Mouse (Mus musculus): ENCODE results near the gene Comtd1.

The Comtd1 gene

DNA sequence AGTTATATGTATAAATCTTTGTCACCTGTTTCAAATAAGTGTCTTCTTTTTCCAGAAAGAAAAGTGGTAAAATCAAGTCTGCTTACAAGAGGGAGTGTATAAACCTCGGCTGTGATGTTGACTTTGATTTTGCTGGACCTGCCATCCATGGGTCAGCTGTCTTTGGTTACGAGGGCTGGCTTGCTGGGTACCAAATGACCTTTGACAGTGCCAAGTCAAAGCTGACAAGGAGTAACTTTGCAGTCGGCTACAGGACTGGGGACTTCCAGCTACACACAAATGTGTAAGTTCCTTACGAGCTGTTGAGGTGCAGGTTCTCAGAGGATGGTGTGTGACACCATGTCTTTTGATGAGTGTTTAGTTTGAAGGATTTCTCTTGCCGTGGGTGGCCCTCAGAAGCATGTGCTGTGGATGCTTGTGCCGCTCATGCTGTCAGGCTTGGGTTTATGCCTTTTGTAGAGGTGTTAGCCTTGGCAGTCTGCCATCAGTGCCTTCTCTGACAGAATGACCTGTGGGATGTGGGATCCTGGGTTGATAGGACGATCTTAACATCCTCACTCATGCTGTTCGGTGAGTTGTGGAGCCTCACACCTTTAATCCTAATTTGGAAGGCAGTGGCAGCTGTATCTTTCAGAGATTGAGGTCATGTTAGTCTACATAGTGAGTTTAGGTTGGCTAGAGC is 10.3 kb downstream of the Comtd1 start:
- in situ Hi-C loops (cut with MboI): no loop called here

DNA sequence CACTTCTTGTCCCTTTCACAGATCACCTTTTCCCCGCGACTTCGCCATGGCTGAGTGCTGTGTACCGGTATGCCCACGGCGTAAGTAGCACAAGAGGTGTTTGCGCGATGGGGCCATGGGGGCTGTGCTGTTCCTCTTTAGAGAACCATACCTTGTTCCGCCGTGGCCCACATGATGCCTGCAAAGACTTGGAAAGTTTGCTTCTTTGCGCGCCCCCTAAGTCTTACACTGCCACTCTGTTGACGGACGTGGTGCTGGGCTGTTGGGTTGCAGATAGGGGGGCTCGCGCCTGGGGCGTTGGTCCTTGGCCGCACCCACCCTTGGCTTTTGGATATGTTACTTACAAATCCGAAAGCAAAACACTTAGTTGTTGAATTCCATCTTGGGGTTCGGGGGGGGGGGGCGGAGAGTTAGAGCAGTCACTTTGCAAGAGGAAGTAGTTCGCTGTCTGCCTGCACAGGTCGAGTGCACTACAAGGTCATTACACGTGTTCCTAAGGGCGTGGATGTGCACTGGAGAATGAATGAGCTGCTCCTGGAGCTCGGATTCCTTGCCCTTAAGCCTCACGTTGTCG is 16.9 kb downstream of the Comtd1 start:
- in situ Hi-C loops (cut with MboI): no loop called here

DNA sequence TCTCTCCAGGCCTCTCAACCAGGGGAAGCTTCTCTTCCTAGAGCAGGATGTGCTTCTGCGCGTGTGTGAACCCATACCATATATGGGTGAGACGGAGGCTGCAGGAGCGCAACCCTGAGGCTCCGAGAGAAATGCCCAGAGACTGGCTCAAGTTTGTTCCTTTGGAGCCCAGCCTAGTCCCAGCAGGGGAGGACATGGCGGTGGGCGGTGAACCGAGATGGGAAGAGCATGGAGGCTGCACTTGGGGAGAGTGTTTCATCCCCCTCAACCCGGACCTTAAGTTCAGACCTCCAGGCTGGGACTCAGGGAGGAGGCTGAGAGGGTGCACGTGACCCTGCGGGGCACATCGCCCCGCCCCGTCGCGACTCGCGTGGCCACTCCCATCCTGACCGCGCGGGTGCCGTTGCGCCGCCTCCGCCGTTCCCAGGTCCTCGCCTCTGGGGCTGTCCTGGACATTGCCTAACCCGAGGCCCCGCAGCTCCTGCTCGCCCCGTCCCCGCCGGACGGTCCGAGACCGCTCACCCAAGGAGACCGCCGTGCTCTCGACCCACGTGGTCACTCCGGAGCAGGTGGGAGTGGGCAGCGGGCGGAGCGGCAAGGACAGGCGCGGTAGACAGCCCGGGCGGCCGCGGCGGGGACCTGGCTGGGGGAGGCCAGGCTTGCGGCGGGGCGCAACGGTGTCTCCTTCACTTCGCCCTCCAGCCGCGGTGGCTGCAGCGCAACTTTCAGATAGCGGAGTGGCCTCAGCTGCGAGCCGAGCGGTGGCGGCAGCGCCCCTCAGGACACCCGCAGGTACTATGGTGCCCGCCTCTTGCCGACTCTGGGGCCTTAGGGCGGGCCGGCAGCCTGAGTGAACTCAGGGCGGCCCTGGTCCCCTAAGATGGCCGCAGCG is 17.7 kb downstream of the Comtd1 start:
- in situ Hi-C loops (cut with MboI): no loop called here

DNA sequence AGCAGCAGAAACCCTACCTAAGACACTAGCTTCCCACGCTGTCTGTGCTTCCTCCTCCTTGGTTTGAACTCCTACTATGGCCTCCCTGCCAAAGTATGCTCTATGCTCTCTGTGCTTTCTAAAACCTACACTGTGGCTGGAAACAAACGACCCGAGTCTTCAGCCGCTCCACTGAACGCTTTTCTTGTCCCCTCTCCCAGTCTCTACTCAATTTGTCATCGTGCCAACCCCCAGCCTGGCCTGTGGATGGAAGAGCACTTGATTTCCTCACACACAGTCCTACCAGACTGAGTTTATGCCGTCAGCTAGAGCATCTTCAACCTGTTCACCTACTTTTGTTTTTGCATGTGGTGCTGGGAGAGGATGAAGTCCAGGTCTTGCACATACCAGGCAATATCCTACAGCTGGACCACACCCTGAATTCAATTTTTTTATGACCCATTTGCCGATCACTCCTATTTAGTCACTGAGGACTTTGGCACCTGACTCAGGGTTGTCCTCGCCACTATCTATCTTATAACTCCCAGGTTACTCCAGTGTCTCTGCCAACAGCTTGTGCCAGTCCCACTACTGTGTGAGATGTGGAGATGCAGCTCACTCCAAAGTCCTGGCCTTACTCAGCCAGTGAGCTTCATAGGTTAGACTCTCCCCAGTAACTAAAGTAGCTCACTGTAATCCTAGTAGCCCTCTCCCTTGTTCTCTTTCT is 22.8 kb downstream of the Comtd1 start:
- in situ Hi-C loops (cut with MboI): no loop called here

DNA sequence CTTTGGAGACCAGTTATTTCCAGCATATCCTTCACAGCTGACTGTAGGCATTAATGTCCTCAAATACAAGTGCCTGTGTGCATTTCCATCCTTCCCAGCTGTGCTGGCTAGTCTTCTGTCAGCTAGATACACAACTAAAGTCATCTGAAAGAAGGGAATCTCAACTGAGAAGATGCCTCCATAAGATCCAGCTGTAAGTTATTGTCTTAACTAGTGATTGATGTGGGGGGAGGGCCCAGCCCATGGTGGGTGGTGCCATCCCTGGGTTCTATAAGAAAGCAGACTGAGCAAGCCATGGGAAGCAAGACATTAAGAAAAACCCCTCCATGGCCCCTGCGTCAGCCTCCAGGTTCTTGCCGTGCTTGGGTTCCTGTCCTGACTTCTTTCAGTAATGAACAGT is 23.8 kb downstream of the Comtd1 start, which contains the start of gene Vdac2:
Gene Vdac2, plus strand, starts transcription at position 301 of the 400 bp plus-strand sequence.
- in situ Hi-C loops (cut with MboI): no loop called here

DNA sequence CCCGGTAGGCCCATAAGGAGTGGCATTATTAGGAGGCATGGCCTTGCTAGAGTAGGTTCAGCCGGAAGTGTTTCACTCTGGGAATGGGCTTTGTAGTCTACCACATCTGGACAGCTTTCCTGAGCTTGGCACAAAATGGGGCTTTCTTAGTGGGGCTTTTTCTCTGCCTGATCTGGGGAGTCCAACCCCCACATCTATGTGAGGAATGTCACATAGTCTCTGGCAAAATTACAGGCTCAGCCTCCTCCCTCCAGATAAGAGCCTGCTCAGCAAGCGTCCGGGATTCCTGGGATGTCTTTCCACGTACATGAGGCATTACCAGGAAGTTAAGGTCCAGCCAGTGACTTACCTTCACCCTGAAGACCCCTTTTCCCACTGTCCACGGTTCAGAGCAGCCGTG is 24.9 kb downstream of the Comtd1 start:
- in situ Hi-C loops (cut with MboI): no loop called here

DNA sequence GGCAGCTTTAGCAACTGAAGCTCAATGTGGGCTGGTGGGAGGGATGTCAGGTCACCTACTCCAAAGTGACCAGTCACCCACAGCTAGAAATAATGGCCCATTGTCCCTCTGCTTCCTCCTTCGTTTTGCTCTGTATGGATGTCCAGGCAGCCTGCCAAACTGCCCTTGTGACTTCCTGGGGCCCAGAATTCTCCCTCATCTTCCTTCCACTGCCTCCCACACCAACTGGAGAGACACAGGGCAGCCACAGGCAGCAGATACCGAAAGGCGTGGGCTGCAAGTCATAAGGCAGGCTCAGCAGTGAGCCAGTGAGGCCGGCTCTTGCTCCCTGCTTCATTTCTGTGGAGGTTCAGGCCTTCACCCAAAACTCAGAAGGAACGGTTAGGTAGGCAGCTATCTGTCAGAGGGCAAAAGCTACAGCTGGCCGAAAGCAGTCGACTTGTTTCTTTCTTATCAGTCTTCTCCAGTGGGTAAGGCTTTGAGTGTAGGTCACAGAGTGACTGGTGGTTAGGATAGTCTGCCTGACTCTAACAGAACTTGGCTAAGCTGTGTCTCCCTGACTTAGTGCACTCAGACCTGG is 25.9 kb downstream of the Comtd1 start:
- in situ Hi-C loops (cut with MboI): no loop called here

DNA sequence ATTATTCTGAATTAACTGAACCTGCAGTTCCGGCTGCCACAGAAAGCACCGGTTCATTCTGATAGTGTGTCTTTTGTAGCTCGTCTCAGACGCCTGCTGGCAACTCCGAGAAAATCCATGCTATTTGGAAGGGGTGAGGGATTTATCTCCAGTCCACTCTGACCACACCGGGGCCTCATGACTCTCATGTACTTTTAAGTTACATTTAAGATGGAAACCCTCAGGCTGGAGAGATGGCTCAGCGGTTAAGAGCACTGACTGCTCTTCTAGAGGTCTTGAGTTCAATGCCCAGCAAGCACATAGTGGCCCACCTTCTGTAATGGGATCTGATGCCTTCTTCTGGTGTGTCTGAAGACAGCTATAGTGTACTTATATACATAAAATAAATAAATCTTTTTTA is 26.5 kb downstream of the Comtd1 start:
- in situ Hi-C loops (cut with MboI): no loop called here

DNA sequence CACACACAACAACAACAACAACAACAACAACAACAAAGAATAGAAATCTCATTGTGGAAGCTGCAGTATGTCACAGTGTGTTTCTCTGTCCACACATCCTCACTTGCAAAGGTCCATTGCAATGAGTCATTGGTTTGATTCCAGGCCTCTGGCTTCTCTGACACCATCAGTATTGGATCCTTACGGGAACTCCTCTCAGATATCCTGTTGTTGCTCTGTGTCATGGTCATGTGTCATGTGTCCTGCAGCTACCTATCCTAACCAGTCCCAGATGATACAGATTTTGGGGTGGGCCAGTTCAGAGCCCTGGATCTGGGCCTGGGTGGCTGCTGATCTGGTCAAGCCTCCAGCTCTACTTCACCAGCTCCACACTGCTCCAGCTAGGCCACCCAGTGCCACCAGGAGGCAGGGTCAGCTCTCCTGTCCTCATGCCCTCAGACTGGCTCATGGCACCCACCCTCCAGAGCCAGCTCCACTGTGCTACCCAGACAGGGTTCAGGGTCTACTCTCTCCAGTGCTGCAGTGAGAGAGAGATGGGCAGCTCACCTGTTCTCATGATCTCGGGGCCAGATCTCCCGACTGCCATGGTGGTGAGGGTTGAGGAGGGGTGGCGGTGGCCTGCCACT is 27.8 kb downstream of the Comtd1 start:
- in situ Hi-C loops (cut with MboI): no loop called here

DNA sequence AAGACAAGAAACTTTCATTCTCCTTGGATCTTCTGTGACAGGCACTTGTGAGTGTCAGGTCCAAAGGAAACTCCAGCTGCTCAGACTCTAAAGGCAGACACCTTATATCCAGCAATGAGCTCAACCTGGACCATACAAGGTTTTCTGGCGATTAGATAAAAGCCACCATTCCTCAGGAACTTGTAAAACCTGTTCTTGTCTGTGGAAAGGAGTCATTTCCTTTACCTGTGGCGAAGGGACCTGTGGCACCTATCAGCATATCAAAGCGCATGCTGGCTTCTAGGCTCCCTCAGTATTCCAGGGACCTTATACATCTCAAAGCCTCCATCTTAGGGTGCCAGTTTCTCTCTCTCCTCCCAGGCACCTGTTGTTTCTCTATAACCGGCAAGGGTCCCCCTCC is 31.3 kb downstream of the Comtd1 start:
- in situ Hi-C loops (cut with MboI): no loop called here

DNA sequence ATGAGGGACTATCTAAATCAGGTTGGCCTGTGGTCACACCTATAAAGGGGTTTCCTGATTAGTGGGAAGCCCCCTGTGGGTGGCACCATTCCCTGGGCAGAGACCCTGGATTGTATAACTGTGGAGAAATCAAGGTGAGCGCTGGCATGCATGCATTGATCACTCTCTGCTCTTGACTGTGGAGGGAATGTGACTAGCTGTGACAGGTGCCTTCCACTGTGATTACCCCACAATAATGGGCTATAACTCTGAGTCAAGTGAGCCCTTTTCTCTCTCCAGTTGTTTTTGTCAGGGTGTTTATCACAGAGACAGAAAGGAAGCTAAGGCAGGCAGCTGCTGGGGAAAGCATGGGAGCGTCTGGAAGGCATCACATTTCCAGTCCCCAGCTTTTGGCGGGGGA is 32.5 kb downstream of the Comtd1 start:
- in situ Hi-C loops (cut with MboI): no loop called here

DNA sequence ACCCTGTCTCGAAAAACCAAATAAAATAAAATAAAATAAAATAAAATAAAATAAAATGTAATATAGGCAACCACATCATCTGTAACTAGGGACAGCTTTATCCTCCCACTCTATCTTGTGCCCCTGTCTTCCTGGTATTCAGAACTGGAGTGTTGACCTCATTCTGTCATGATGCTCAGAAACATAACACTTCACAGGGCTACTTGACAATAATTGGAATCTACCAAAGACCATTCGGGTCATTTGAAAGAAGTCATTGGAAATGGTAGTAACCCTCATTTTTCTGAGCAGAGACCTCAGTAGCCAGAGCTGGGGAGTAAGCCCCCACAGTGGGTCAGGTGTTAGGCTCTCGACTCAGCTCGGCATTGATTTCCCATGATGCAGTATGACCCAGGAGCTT is 34.2 kb downstream of the Comtd1 start:
- in situ Hi-C loops (cut with MboI): loop anchor here (5.0 kb wide), 1 partner anchor 38 kb away; no protein-coding TSS in a partner anchor

DNA sequence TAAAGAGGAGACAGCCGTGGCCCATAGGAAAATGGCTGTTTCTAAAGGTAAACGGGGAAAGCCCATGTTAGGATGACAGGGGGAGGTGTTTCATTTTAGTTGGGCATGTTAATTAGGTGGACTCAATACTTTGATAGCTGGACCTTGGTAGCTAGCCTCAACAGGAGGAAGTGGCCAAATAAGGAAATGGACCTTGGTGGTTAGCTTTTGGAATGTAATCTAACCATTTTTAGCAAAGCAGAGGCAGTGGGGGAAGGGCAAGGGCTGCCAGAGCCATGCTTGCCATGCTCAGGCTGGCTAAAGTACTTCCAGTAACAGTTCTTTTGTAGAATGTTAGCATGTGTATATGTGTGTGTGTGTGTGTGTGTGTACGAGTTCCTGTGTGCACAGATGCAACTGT is 34.9 kb downstream of the Comtd1 start:
- in situ Hi-C loops (cut with MboI): loop anchor here (5.0 kb wide), 1 partner anchor 38 kb away; no protein-coding TSS in a partner anchor

DNA sequence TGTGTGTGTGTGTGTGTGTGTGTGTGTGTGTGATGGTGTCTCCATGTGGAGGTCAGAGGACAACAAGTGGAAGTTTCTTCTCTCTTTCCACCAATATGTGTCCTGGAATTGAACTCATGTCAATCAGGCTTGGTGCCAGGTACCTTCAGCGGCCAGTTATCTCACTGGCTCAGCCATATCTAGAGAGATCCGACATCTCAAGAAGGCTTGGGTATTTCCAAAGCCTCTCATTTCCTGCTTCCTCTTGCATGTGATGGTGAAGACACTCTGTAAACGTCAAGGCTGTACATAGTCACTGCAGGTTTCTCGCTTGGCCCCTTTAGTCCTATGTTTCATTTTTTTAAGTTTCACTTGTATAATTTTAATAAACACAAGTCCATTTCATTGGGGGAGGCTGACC is 35.6 kb downstream of the Comtd1 start:
- in situ Hi-C loops (cut with MboI): loop anchor here (5.0 kb wide), 1 partner anchor 39 kb away; no protein-coding TSS in a partner anchor

DNA sequence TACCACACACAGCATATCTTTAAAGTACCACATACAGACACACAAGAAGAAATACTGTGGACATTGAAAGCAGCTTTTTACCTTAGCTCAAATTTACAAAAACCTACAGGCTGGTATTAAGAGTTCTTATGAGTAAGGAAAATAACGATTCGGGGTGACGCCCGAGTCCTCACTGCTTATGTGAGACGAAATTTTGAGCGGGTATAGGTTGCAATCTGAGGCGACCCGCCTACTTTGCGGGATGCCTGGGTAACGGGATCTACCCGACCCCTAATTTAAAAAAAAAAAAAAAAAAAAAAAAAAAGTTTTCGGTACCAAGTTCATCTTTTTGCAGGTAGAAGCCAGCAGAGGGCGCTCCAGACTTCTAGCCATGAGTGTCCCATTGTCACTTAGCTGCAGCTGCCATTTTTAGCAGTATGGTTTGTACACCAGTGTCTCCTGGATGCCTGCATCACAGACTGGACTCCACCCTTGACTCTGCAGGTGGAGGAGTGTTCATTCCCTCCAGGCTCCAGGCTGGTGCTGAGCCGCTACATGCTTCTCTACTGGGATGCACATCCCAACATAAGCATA is 36.1 kb downstream of the Comtd1 start:
- in situ Hi-C loops (cut with MboI): loop anchor here (5.0 kb wide), 1 partner anchor 40 kb away; no protein-coding TSS in a partner anchor

DNA sequence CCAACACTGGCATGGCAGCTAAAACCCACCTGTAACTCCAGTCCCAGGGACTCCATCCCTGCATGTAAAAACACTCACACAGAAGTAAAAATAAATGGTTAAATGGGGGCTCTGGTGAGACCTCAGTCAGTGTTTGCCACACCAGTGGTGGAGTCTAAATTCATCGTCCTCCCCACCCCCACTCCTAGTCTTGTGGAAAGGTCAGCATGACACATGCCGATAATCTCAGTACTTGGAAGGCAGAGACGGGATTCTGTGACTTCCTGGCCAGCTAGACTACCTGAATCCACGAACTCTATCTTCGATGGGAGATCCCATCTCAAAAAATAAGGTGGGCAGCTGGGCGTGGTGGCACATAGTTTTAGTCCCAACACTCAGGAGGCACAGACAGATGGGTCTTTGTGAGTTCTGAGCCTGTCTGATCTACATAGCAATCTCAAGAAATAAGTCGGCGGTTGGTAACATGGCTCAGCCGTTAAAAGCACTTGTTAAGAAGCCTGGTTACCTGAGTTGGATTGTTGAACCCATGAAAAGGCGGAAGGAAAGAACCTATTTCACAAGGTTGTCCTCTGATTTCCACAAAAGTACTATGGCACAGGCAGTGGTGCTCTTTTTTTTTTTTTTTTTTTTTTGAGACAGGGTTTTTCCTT is 36.9 kb downstream of the Comtd1 start:
- in situ Hi-C loops (cut with MboI): loop anchor here (5.0 kb wide), 1 partner anchor 40 kb away; no protein-coding TSS in a partner anchor

DNA sequence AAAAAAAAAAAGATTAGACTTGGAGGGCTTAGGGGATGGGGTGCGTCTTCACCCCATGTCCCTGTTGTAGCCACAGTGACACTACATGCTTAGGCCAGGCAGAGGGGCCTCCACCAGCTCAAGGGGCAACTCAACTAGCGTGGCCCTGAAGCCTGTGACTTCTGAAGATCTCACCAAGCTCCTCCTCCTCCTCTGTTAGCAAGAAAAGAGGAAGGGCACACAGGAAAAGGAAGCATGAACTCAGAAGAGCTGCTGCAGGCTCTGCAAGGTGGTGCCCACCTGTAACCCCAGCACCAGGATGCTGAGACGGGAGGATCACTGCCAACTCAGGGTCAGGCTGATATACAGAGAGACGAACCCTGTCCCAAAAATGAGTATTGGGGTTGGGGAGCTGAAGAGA is 37.5 kb downstream of the Comtd1 start:
- in situ Hi-C loops (cut with MboI): loop anchor here (5.0 kb wide), 1 partner anchor 41 kb away; no protein-coding TSS in a partner anchor

DNA sequence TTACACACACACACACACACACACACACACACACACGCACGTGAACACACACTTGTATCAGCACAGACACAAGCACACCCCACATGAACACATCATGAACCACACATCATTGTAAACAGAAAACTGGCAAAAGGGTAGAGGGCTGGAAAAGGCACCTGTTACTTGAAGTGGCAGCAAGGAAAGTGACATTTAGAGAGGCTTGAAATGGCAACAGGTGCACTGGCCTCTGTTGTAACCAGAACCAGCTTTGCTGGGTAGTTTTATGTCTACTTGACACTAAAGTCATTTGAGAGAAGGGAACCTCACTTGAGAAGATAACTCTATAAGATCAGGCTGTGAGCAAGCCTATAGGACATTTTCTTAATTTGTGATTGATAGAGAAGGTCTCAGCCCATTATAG is 39.4 kb downstream of the Comtd1 start:
- in situ Hi-C loops (cut with MboI): no loop called here

DNA sequence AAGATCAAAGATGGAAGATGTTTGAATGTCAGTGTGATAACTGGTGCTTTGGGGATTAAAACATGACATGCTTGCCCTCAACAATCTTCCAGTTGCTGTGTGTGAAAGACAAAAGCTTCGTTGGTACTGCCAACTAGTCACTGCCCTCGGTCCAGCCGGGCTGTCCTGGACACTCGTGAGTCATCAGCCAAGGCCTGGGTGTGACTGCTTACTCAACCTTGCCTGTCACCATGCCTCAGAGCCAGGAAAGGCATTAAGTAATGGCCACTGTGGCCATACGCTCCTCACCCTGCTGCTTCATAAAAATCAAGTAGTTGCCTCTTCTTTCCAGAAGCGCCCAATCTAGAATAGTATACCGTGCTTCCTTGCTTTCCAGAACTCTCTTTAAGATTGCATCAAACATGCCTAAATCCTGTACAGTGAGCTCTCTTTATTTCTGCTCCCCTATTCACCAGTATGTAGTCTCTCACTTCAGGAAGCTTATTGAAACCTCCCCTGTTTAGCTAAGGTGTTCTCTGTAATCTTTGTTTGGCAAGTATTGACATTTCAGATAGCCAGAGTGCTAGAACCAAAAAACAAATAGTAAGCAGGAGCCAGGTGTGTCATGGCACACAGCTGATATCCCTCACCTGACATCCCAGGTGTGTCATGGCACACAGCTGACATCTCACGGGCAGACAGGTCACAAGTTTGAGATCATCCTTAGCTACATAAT is 40.4 kb downstream of the Comtd1 start:
- in situ Hi-C loops (cut with MboI): no loop called here
